Mouse (Mus musculus) kidney, adult 10 weeks (tissue): ENCODE results near the gene Fcgr4. TPM values are rescaled to one million over a fixed set of nuclear protein-coding genes. Genes with fewer than 3 reads are reported as not detected.

Source experiments
- polyA plus RNA-seq: library from polyadenylated mRNA; stranded (reverse); fragments of 350-450 nt; fragmentation: Illumina TruSeq; extraction: RNeasy Lipid Tissue Mini Kit (QIAGEN cat#74804); gene quantifications from one replicate; pipeline ENCODE4 v1.2.3, GENCODE M21; 2014; ENCODE audit warnings: low read depth, low replicate concordance

Gene Fcgr4
- polyA plus RNA-seq, result 3.2 TPM

DNA sequence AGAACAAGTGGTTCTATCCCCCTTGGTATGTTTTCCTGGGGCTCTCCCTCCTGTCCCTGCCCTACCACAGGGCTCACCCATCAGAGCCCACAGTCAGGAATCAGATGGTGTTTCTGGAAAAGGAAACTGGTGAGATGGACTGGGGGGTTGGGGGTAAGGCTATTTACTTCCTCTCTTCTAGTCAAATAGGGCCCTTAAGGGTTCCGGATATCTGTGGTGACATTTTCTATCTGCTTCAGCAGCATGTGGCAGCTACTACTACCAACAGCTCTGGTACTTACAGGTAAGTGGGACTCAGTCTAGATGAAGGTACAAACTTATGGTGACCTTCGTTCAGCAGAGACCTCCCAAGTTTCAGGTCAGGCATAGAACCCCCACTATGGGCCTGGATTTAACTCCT lies at the start of gene Fcgr4:
Gene Fcgr4, plus strand, starts transcription at position 184 of the 400 bp plus-strand sequence.

GRCm38 (mm10) chr1:170976447-170976846 lies 42.3 kb upstream of the Fcgr4 start, which contains the start of gene Fcgr2b:
Gene Fcgr2b (minus strand): TSS chr1:170976547.

DNA sequence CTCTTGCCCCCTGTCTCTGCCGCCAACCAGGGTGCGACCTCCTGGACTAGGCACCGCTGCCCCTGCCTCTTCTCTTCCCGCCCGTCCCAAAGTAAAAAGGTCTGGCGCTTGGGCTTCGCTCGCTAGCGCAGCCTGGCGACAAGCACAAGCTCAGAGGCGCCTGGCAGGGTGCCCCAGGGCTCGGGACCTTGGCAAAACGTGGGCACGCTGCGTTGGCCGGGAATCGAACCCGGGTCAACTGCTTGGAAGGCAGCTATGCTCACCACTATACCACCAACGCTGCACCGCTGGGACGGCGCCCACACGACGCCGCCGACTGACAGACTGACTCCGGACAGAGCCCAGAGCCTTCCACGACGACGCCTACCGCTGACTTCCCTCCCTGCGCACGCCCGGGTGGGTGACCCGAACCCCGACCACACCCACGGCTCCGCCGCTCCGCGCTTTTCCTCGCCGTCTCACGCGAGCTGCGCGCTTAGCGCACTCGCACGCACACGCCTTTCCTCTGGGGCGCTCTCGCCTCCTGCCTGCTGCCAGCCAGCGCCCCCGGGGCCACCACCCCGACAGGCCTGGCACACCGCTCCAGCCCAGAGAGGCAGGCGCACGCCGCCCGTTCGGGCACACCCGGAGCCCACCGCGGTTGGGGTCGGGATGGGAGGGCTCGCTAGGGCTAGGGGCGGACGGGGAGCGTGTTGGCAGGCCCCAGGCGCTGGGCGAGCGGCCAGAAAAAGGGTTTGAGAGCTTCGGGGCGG lies 45.9 kb downstream of the Fcgr4 start, which contains the start of gene Fcgr3:
Gene Fcgr3, minus strand, starts transcription at position 445 of the 752 bp plus-strand sequence.

Other genes with a start within 250 kb of the Fcgr4 start
- gene Atf6, start 151.1 kb upstream of the Fcgr4 start, polyA plus RNA-seq, result 38.4 TPM
- gene Gm26620, start 133.9 kb upstream of the Fcgr4 start, polyA plus RNA-seq, result 1.9 TPM
- gene Dusp12, start 133.4 kb upstream of the Fcgr4 start, polyA plus RNA-seq, result 27.6 TPM
- not detected for gene Fcrlb, start 106.0 kb upstream of the Fcgr4 start, polyA plus RNA-seq
- not detected for gene Fcrla, start 91.3 kb upstream of the Fcgr4 start, polyA plus RNA-seq
- 108 TPM for gene Fcgr2b, start 42.4 kb upstream of the Fcgr4 start, polyA plus RNA-seq
- gene Fcgr3, start 46.0 kb downstream of the Fcgr4 start, polyA plus RNA-seq, result 3.4 TPM
- 3.7 TPM for gene Cfap126, start 95.0 kb downstream of the Fcgr4 start, polyA plus RNA-seq
- 129 TPM for gene Sdhc, start 131.7 kb downstream of the Fcgr4 start, polyA plus RNA-seq
- 0.20 TPM for gene Mpz, start 131.8 kb downstream of the Fcgr4 start, polyA plus RNA-seq
- 6.5 TPM for gene Pcp4l1, start 177.3 kb downstream of the Fcgr4 start, polyA plus RNA-seq
- not detected for gene Nr1i3, start 195.1 kb downstream of the Fcgr4 start, polyA plus RNA-seq
- gene Tomm40l, start 203.6 kb downstream of the Fcgr4 start, polyA plus RNA-seq, result 7.3 TPM
- 3.9 TPM for gene Apoa2, start 206.1 kb downstream of the Fcgr4 start, polyA plus RNA-seq
- gene Fcer1g, start 215.4 kb downstream of the Fcgr4 start, polyA plus RNA-seq, result 10.8 TPM
- gene Adamts4, start 231.5 kb downstream of the Fcgr4 start, polyA plus RNA-seq, result 1.2 TPM
- gene Ndufs2, start 232.5 kb downstream of the Fcgr4 start, polyA plus RNA-seq, result 89.0 TPM